In the genomic region with DNA sequence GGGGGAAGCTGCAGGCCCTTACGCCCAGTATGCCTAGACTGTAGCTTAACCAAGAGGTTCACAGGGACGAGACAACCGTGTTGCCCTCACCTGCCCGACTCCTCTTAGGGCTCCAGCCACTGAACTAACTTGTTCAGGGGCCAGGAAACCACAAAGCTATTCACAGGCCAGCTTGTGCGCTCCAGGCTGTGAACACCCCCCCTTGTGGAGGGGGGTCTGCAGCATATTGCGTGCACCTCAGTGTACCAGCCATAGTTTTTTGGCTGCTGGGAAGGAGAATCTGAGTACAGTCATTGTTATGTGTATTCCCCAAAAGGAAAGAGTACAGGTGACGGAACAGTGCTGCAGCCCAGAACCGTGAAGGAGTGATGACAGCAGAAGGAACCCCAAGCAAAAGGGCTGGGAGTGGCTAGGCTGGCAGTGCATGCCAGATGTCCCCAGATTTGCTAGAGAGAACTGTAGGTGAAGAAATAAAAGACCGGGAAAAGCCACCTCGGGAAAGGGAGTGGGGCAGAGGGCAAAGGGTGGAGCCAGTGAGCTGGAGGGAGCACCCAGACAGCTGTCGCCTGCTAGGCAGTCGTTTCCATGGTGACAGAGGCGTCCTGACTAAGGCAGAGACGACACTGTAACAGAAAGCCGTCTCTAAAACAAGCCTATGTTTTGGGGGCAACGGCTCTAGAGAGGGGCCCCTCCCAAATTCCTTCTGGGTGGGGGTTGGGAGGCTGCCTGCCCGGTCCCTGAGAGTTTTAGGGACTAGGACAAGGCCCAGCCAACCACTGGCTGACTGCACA, we compare ENCODE assay signal across 8 mouse cellular contexts. TPM values are rescaled to one million over a fixed set of nuclear protein-coding genes. Genes with fewer than 3 reads are reported as not detected.
DNase-seq lines count a peak whose midpoint lies in the region; ATAC-seq lines count a peak whose summit lies in the region.

No protein-coding gene starts in this region.

- H3K9ac ChIP-seq in forebrain, embryonic 16.5 days (replicated peaks; ENCODE audit: low read depth, low read length): no peak overlapping the region
- peak overlapping the region; percentile 30; the same call in 1 of the 2 replicates for H3K9ac ChIP-seq in hindbrain, embryonic 13.5 days
- H3K9ac ChIP-seq in liver, embryonic 11.5 days (ENCODE audit: low read depth, low read length): no peak overlapping the region

- DNase-seq in ovary, postnatal 36 days (ENCODE audit: low spot score): peak; percentile 53
- DNase-seq in ovary, postnatal 10 days (ENCODE audit: low spot score): no peak
- no peak for DNase-seq in liver, embryonic 11.5 days (ENCODE audit: low spot score)
- DNase-seq in retina, embryonic 14.5 days (ENCODE audit: low spot score): peak; percentile 86
- DNase-seq in frontal cortex, postnatal 25 days (ENCODE audit: low spot score in 2 of 2): no peak

- no peaks in the 10 kb centered on the region for H3K36me3 ChIP-seq in forebrain, embryonic 16.5 days (ENCODE audit: control insufficient read depth, insufficient read depth)
- peaks cover 15% of the 10 kb centered on the region; the same call in 1 of the 2 replicates for H3K36me3 ChIP-seq in hindbrain, embryonic 13.5 days
- no peaks in the 10 kb centered on the region for H3K36me3 ChIP-seq in liver, embryonic 11.5 days (ENCODE audit: control insufficient read depth, insufficient read depth, low read length)

- WGBS in forebrain, embryonic 16.5 days: 29% methylated on average over 17 of the region's 17 CpGs
- 22% methylated on average over 17 of the region's 17 CpGs for WGBS in hindbrain, embryonic 13.5 days
- WGBS in liver, embryonic 11.5 days: 28% methylated on average over 17 of the region's 17 CpGs

- H3K4me3 ChIP-seq in forebrain, embryonic 16.5 days (replicated peaks; ENCODE audit: low read length): no peak overlapping the region
- H3K4me3 ChIP-seq in hindbrain, embryonic 13.5 days: no peak overlapping the region
- H3K4me3 ChIP-seq in liver, embryonic 11.5 days (ENCODE audit: low read depth, low read length): no peak overlapping the region

- H3K27ac ChIP-seq in forebrain, embryonic 16.5 days (ENCODE audit: low read length): peak overlapping the region; percentile 41
- peak overlapping the region; percentile 45; the same call in 1 of the 2 replicates for H3K27ac ChIP-seq in hindbrain, embryonic 13.5 days
- no peak overlapping the region for H3K27ac ChIP-seq in liver, embryonic 11.5 days (ENCODE audit: low read depth, low read length)

- H3K9me3 ChIP-seq in forebrain, embryonic 16.5 days (ENCODE audit: control insufficient read depth, low read length): no peaks in the 10 kb centered on the region
- H3K9me3 ChIP-seq in hindbrain, embryonic 13.5 days: no peaks in the 10 kb centered on the region
- H3K9me3 ChIP-seq in liver, embryonic 11.5 days (ENCODE audit: control insufficient read depth, low read length): no peaks in the 10 kb centered on the region

- no peaks in the 10 kb centered on the region for H3K27me3 ChIP-seq in forebrain, embryonic 16.5 days (replicated peaks; ENCODE audit: control insufficient read depth, insufficient read depth, low read length)
- H3K27me3 ChIP-seq in hindbrain, embryonic 13.5 days: peaks cover 8% of the 10 kb centered on the region; the same call in 1 of the 2 replicates
- H3K27me3 ChIP-seq in liver, embryonic 11.5 days (replicated peaks; ENCODE audit: control insufficient read depth, insufficient read depth, low read length): peaks cover 56% of the 10 kb centered on the region

- peak overlapping the region; percentile 18 for H3K4me2 ChIP-seq in forebrain, embryonic 16.5 days (ENCODE audit: low read length)
- H3K4me2 ChIP-seq in hindbrain, embryonic 13.5 days: peak overlapping the region; percentile 6; the same call in 1 of the 2 replicates
- peak overlapping the region; percentile 18; the same call in 1 of the 2 replicates for H3K4me2 ChIP-seq in liver, embryonic 11.5 days

- H3K4me1 ChIP-seq in forebrain, embryonic 16.5 days (replicated peaks; ENCODE audit: control insufficient read depth, insufficient read depth, low read length): peaks cover 39% of the 10 kb centered on the region
- H3K4me1 ChIP-seq in hindbrain, embryonic 13.5 days (replicated peaks): peaks cover 72% of the 10 kb centered on the region
- peaks cover 40% of the 10 kb centered on the region for H3K4me1 ChIP-seq in liver, embryonic 11.5 days (replicated peaks; ENCODE audit: control insufficient read depth, insufficient read depth, low read length)

- peak; percentile 47 for ATAC-seq in forebrain, embryonic 16.5 days
- ATAC-seq in hindbrain, embryonic 13.5 days (ENCODE audit: low FRiP score): no peak
- ATAC-seq in liver, embryonic 11.5 days (replicated peaks; ENCODE audit: low FRiP score): no peak
- no peak for ATAC-seq in monocyte, adult 5-6 weeks (replicated peaks; ENCODE audit: insufficient number of reproducible peaks, low FRiP score, low TSS enrichment, poor library complexity, severe bottlenecking)

RNA-seq across cellular contexts. Expression of a gene that starts 2.7 kb away (rescaled TPM):
- polyA plus RNA-seq in forebrain, embryonic 16.5 days (2015; fragmentation: Nextera tagmentation; extraction: Ambion mirVana): 28.9 and 56.5 TPM in 2 replicates
- 170 and 181 TPM in 2 replicates for polyA plus RNA-seq in hindbrain, embryonic 13.5 days (2015; fragmentation: Nextera tagmentation; extraction: Ambion mirVana)
- 3.1 and 3.2 TPM in 2 replicates for polyA plus RNA-seq in liver, embryonic 11.5 days (2014; fragmentation: Nextera tagmentation; extraction: Ambion mirVana)
- 164 to 258 TPM (median 248 TPM) in 3 replicates for total RNA-seq in monocyte, adult 5-6 weeks (2017)

RNA-seq across cellular contexts. Expression of a gene that starts 22.7 kb away (rescaled TPM):
- polyA plus RNA-seq in forebrain, embryonic 16.5 days (2015; fragmentation: Nextera tagmentation; extraction: Ambion mirVana): 26.3 and 33.3 TPM in 2 replicates
- 30.9 and 34.3 TPM in 2 replicates for polyA plus RNA-seq in hindbrain, embryonic 13.5 days (2015; fragmentation: Nextera tagmentation; extraction: Ambion mirVana)
- polyA plus RNA-seq in liver, embryonic 11.5 days (2014; fragmentation: Nextera tagmentation; extraction: Ambion mirVana): 6.4 and 8.9 TPM in 2 replicates
- 0.43 to 0.49 TPM (median 0.48 TPM) in 3 replicates for total RNA-seq in monocyte, adult 5-6 weeks (2017)

RNA-seq across cellular contexts. Expression of a gene that starts 44.5 kb away (rescaled TPM):
- 0.35 and 0.48 TPM in 2 replicates for polyA plus RNA-seq in forebrain, embryonic 16.5 days (2015; fragmentation: Nextera tagmentation; extraction: Ambion mirVana)
- 7.8 and 11.0 TPM in 2 replicates for polyA plus RNA-seq in hindbrain, embryonic 13.5 days (2015; fragmentation: Nextera tagmentation; extraction: Ambion mirVana)
- 13.8 and 16.4 TPM in 2 replicates for polyA plus RNA-seq in liver, embryonic 11.5 days (2014; fragmentation: Nextera tagmentation; extraction: Ambion mirVana)
- not detected in 3 replicates for total RNA-seq in monocyte, adult 5-6 weeks (2017)

Comparison
In these comparisons a context has a peak if more than half of its experiments do, and no peak if none do; other contexts are left out.
1. DNase-seq: peak in ovary, postnatal 36 days (single experiment) and retina, embryonic 14.5 days (single experiment); none in ovary, postnatal 10 days (single experiment), liver, embryonic 11.5 days (single experiment) and frontal cortex, postnatal 25 days (0 of 2).
2. Peak in every context shown above with its lines, with median percentiles within 50 percentile points of each other: H3K4me2 ChIP-seq.